Mouse (Mus musculus) spleen, adult 2 months (tissue): ENCODE data around the gene Zfp664.

Source experiments
- CTCF ChIP-seq: fragments of 200-500 bp; IDR thresholded peaks from 2 replicates; pipeline ENCODE4 v1.5.1; 2011; ENCODE audit warnings: mild to moderate bottlenecking, inconsistent platforms; ENCODE audit not compliant: insufficient read depth, insufficient read length, insufficient replicate concordance; ENCODE audit errors: extremely low read depth
- POLR2A ChIP-seq: fragments of 200-500 bp; IDR thresholded peaks from 2 replicates; pipeline ENCODE4 v1.6.1; 2011; ENCODE audit warnings: low read depth, low read length, inconsistent platforms

- TF ChIP-seq CTCF: no peak
- TF ChIP-seq POLR2A: no peak
These were observed 27.3 kb upstream of the Zfp664 start for GRCm38 (mm10) chr5:124835218-124835617.
